Mouse (Mus musculus) G1E (cell line): ENCODE data around the gene Ctdsp2.

Experiments used
- CTCF ChIP-seq: IDR thresholded peaks from 2 replicates; pipeline ENCODE4 v1.5.1; 2012; ENCODE audit warnings: low read depth, low read length, inconsistent platforms, mixed read lengths
- GATA1 ChIP-seq: IDR thresholded peaks from 2 replicates; pipeline ENCODE4 v1.6.1; 2012; ENCODE audit warnings: borderline replicate concordance, low read length, inconsistent platforms, mixed read lengths
- GATA2 ChIP-seq: IDR thresholded peaks from 2 replicates; pipeline ENCODE4 v1.6.1; 2012; ENCODE audit warnings: low read depth, low read length, inconsistent platforms, borderline replicate concordance
- POLR2AphosphoS5 ChIP-seq: IDR thresholded peaks from 2 replicates; pipeline ENCODE4 v1.6.1; 2012; ENCODE audit warnings: low read depth, low read length, inconsistent platforms; ENCODE audit not compliant: insufficient replicate concordance
- TAL1 ChIP-seq: conservative IDR thresholded peaks from 2 replicates; pipeline ENCODE4 v1.6.1; 2012; ENCODE audit warnings: low read depth, low read length, inconsistent platforms, mixed read lengths

DNA sequence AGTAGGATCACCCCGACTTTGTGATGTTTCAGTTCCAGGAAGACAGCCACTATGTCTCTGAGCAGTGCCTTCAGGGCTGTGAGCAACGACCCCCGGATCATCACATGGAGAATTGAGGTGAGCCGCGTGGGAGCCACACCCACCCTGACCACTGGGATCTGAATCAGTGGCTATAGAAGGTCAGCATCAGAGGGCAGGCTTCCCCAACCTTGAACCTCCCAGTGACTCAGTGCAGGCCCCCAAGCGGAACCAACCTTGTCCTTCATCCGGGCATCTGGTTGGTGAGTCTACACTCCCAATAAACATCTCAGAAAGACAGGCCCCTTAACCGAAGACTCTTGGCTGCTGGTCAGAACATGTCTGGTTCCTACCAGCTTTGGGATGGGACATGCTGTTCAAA, 24.8 kb downstream of the Ctdsp2 start:
- TF ChIP-seq CTCF: no peak
- no peak for TF ChIP-seq GATA2
- TF ChIP-seq TAL1: no peak
- no peak for TF ChIP-seq GATA1
- no peak for TF ChIP-seq POLR2AphosphoS5
